Mouse (Mus musculus) hindbrain, embryonic 12.5 days (tissue): ENCODE measurements around the gene 1700006A11Rik. TPM values are rescaled to one million over a fixed set of nuclear protein-coding genes. Genes with fewer than 3 reads are reported as not detected.
A peak's percentile ranks its signal among the peaks of the same experiment; 100 is the strongest.
"Not testable (repeated sequence)": the region's sequence is repeated elsewhere in the genome, so short reads cannot be mapped to it uniquely, and the experiment has no call there.

Experiments
- ATAC-seq: fragments of 200-750 bp; cut with Nextera tagmentation; 2 replicates; pipeline ENCODE4 v1.8.0; 2017; ENCODE audit warnings: moderate TSS enrichment; ENCODE audit not compliant: low FRiP score
- H3K27ac ChIP-seq: fragments of 300-500 bp; sonication (generic); 2 replicates; pipeline ENCODE4 v1.5.1; 2016; ENCODE audit warnings: mild to moderate bottlenecking
- H3K27me3 ChIP-seq: fragments of 300-500 bp; sonication (generic); 2 replicates; pipeline ENCODE4 v1.6.1; 2016; ENCODE audit warnings: mild to moderate bottlenecking
- H3K36me3 ChIP-seq: fragments of 300-500 bp; sonication (generic); 2 replicates; pipeline ENCODE4 v1.6.1; 2016; ENCODE audit warnings: mild to moderate bottlenecking
- H3K4me1 ChIP-seq: fragments of 300-500 bp; sonication (generic); 2 replicates; pipeline ENCODE4 v1.6.1; 2016
- H3K4me2 ChIP-seq: fragments of 300-500 bp; sonication (generic); replicated peaks from 2 replicates; pipeline ENCODE4 v1.6.1; 2016; ENCODE audit warnings: mild to moderate bottlenecking
- H3K4me3 ChIP-seq: fragments of 300-500 bp; sonication (generic); 2 replicates; pipeline ENCODE4 v1.5.1; 2016; ENCODE audit warnings: mild to moderate bottlenecking
- H3K9ac ChIP-seq: fragments of 300-500 bp; sonication (generic); 2 replicates; pipeline ENCODE4 v1.6.1; 2016; ENCODE audit warnings: mild to moderate bottlenecking, moderate library complexity
- H3K9me3 ChIP-seq: fragments of 300-500 bp; sonication (generic); replicated peaks from 2 replicates; pipeline ENCODE4 v1.6.1; 2016; ENCODE audit warnings: mild to moderate bottlenecking
- WGBS: fragments of 180-500 bp; shearing (Covaris S2); methylation state at CpG from one replicate; pipeline ENCODE4 v1.1.7; 2016; 5-methylcytosine and 5-hydroxymethylcytosine counted together
- polyA plus RNA-seq: library from polyadenylated mRNA; unstranded; fragments of >200 nt; fragmentation: Nextera tagmentation; extraction: Ambion mirVana; gene quantifications from 2 replicates; pipeline ENCODE4 v1.2.1, GENCODE M21; 2016

The 1700006A11Rik gene
- polyA plus RNA-seq, result not detected in 2 replicates

- no peak within 1 kb of the TSS for H3K9ac ChIP-seq
- H3K4me1 ChIP-seq, result no peaks in the 10 kb centered on the region
- ATAC-seq, result no peak
- no peak within 1 kb of the TSS for H3K4me3 ChIP-seq
- WGBS, result 88% methylated on average over 1 of the region's 1 CpGs
- no peaks in the 10 kb centered on the region for H3K36me3 ChIP-seq
- H3K4me2 ChIP-seq, result no peak within 1 kb of the TSS
- no peaks in the 10 kb centered on the region for H3K9me3 ChIP-seq
- no peaks in the 10 kb centered on the region for H3K27me3 ChIP-seq
- H3K27ac ChIP-seq, result no peak within 1 kb of the TSS
Measured at GRCm38 (mm10) chr3:124425940-124426339, at the start of gene 1700006A11Rik. 1700006A11Rik (minus strand) TSS chr3:124426040.

GRCm38 (mm10) chr3:124474291-124474690 lies 48.5 kb upstream of the 1700006A11Rik start:
- ATAC-seq, H3K9me3 ChIP-seq, H3K4me3 ChIP-seq, H3K27me3 ChIP-seq, H3K36me3 ChIP-seq, H3K4me2 ChIP-seq, H3K9ac ChIP-seq, H3K27ac ChIP-seq, H3K4me1 ChIP-seq: not testable (repeated sequence)
- WGBS, result 92% methylated on average over 5 of the region's 5 CpGs

- no peak overlapping the region for H3K9ac ChIP-seq
- H3K4me1 ChIP-seq, result no peaks in the 10 kb centered on the region
- H3K4me2 ChIP-seq, result no peak overlapping the region
- 91% methylated on average over 6 of the region's 6 CpGs for WGBS
- H3K9me3 ChIP-seq, result no peaks in the 10 kb centered on the region
- ATAC-seq, result 0 out of 2 replicates have a peak, but pooled peaks have one; percentile 54
- H3K27me3 ChIP-seq, result no peaks in the 10 kb centered on the region
- H3K4me3 ChIP-seq, result no peak overlapping the region
- H3K36me3 ChIP-seq, result no peaks in the 10 kb centered on the region
- H3K27ac ChIP-seq, result no peak overlapping the region
Measured at GRCm38 (mm10) chr3:124466102-124466730, 40.4 kb upstream of the 1700006A11Rik start.

- no peak overlapping the region for H3K27ac ChIP-seq
- no peak overlapping the region for H3K4me3 ChIP-seq
- ATAC-seq, result no peak
- no peaks in the 10 kb centered on the region for H3K36me3 ChIP-seq
- no peak overlapping the region for H3K4me2 ChIP-seq
- H3K27me3 ChIP-seq, result no peaks in the 10 kb centered on the region
- H3K9me3 ChIP-seq, result no peaks in the 10 kb centered on the region
- no peaks in the 10 kb centered on the region for H3K4me1 ChIP-seq
- H3K9ac ChIP-seq, result no peak overlapping the region
- WGBS, result 68% methylated on average over 5 of the region's 5 CpGs
Measured at GRCm38 (mm10) chr3:124392201-124392600, 33.6 kb downstream of the 1700006A11Rik start.

GRCm38 (mm10) chr3:124390101-124390500 lies 35.7 kb downstream of the 1700006A11Rik start:
- H3K27ac ChIP-seq, result no peak overlapping the region

GRCm38 (mm10) chr3:124389650-124390049 lies 36.2 kb downstream of the 1700006A11Rik start:
- ATAC-seq, result no peak
- Histone ChIP-seq H3K27me3 (no peaks in the 10 kb centered on the region), H3K9me3 (no peaks in the 10 kb centered on the region), H3K4me2 (no peak overlapping the region), H3K9ac (no peak overlapping the region), H3K27ac (no peak overlapping the region), H3K4me3 (no peak overlapping the region), H3K4me1 (no peaks in the 10 kb centered on the region), H3K36me3 (no peaks in the 10 kb centered on the region)
- WGBS, result 72% methylated on average over 2 of the region's 2 CpGs

More at GRCm38 (mm10) chr3:124390101-124390500, 35.7 kb downstream of the 1700006A11Rik start:
- no peaks in the 10 kb centered on the region for H3K36me3 ChIP-seq
- no peaks in the 10 kb centered on the region for H3K27me3 ChIP-seq
- no peak overlapping the region for H3K9ac ChIP-seq
- no peaks in the 10 kb centered on the region for H3K9me3 ChIP-seq
- ATAC-seq, result no peak
- no peak overlapping the region for H3K4me3 ChIP-seq
- H3K4me2 ChIP-seq, result no peak overlapping the region
- no peaks in the 10 kb centered on the region for H3K4me1 ChIP-seq
- 93% methylated on average over 2 of the region's 2 CpGs for WGBS

GRCm38 (mm10) chr3:124385377-124385776 lies 40.5 kb downstream of the 1700006A11Rik start:
- H3K4me3 ChIP-seq, result not testable (repeated sequence)

GRCm38 (mm10) chr3:124372031-124372430 lies 53.8 kb downstream of the 1700006A11Rik start:
- H3K9me3 ChIP-seq, result no peaks in the 10 kb centered on the region
- ATAC-seq, result no peak
- no peaks in the 10 kb centered on the region for H3K27me3 ChIP-seq
- H3K9ac ChIP-seq, result no peak overlapping the region
- no peak overlapping the region for H3K27ac ChIP-seq
- H3K36me3 ChIP-seq, result no peaks in the 10 kb centered on the region
- H3K4me3 ChIP-seq, result no peak overlapping the region
- no peaks in the 10 kb centered on the region for H3K4me1 ChIP-seq
- 92% methylated on average over 2 of the region's 2 CpGs for WGBS
- H3K4me2 ChIP-seq, result no peak overlapping the region

More at GRCm38 (mm10) chr3:124385377-124385776, 40.5 kb downstream of the 1700006A11Rik start:
- H3K36me3 ChIP-seq, H3K9ac ChIP-seq, H3K27me3 ChIP-seq, H3K4me1 ChIP-seq, H3K4me2 ChIP-seq, H3K9me3 ChIP-seq, ATAC-seq, H3K27ac ChIP-seq: not testable (repeated sequence)
- WGBS, result 93% methylated on average over 18 of the region's 18 CpGs

- Histone ChIP-seq H3K4me2 (no peak overlapping the region), H3K4me3 (no peak overlapping the region), H3K36me3 (no peaks in the 10 kb centered on the region), H3K27ac (no peak overlapping the region), H3K4me1 (no peaks in the 10 kb centered on the region), H3K9ac (no peak overlapping the region), H3K9me3 (no peaks in the 10 kb centered on the region), H3K27me3 (no peaks in the 10 kb centered on the region)
- ATAC-seq, result no peak
- WGBS, result 86% methylated on average over 3 of the region's 3 CpGs
Measured at GRCm38 (mm10) chr3:124357533-124357932, 68.3 kb downstream of the 1700006A11Rik start.

Other genes starting within 250 kb of the 1700006A11Rik start
- gene Tram1l1, start 105.2 kb downstream of the 1700006A11Rik start, polyA plus RNA-seq, result 34.5 and 35.9 TPM in 2 replicates
- gene 1700003H04Rik, start 155.1 kb upstream of the 1700006A11Rik start, polyA plus RNA-seq, result not detected in 2 replicates